Mouse (Mus musculus) kidney, adult 2 months (tissue): Measurements from ENCODE around the gene Prss48. TPM values are rescaled to one million over a fixed set of nuclear protein-coding genes. Genes with fewer than 3 reads are reported as not detected.

Experiments used
- DNase-seq: peaks from one replicate; pipeline ENCODE4 v3.0.0; 2021
- H3K27ac ChIP-seq: fragments of 200-500 bp; 2 replicates; pipeline ENCODE4 v1.5.1; 2012; ENCODE audit warnings: low read depth, low read length, control low read depth, inconsistent platforms; ENCODE audit not compliant: insufficient read depth
- H3K27me3 ChIP-seq: fragments of 200-500 bp; replicated peaks from 2 replicates; pipeline ENCODE4 v1.6.1; 2012; ENCODE audit warnings: mild to moderate bottlenecking, moderate library complexity, low read length, inconsistent platforms; ENCODE audit not compliant: control insufficient read depth, insufficient read depth
- H3K36me3 ChIP-seq: fragments of 200-500 bp; 2 replicates; pipeline ENCODE4 v1.6.1; 2012; ENCODE audit warnings: mild to moderate bottlenecking, moderate library complexity, low read length, inconsistent platforms; ENCODE audit not compliant: control insufficient read depth, insufficient read depth
- H3K4me1 ChIP-seq: fragments of 200-500 bp; 2 replicates; pipeline ENCODE4 v1.6.1; 2011; ENCODE audit warnings: low read length; ENCODE audit not compliant: control insufficient read depth, insufficient read depth
- H3K4me3 ChIP-seq: fragments of 200-500 bp; 2 replicates; pipeline ENCODE4 v1.5.1; 2011; ENCODE audit warnings: mild to moderate bottlenecking, low read depth, low read length, control low read depth; ENCODE audit not compliant: insufficient read depth
- CTCF ChIP-seq: fragments of 200-500 bp; conservative IDR thresholded peaks from 2 replicates; pipeline ENCODE4 v1.5.1; 2011; ENCODE audit warnings: low read depth, mild to moderate bottlenecking, control low read depth, low read length, moderate library complexity, mixed read lengths; ENCODE audit not compliant: insufficient read depth, insufficient read length
- POLR2A ChIP-seq: fragments of 200-500 bp; IDR thresholded peaks from one replicate; pipeline ENCODE4 v1.6.1; 2011; ENCODE audit warnings: low read depth, low read length, control low read depth
- WGBS: fragments of 180-500 bp; shearing (Covaris S2); methylation state at CpG from one replicate; pipeline ENCODE4 v1.1.7; 2018; 5-methylcytosine and 5-hydroxymethylcytosine counted together
- polyA plus RNA-seq: library from polyadenylated mRNA; depleted of rRNA; stranded (reverse); fragments of >200 nt; gene quantifications from 2 replicates; pipeline ENCODE4 v1.2.3, GENCODE M21; 2012

The Prss48 gene
- polyA plus RNA-seq, 1 experiment = not detected

DNA sequence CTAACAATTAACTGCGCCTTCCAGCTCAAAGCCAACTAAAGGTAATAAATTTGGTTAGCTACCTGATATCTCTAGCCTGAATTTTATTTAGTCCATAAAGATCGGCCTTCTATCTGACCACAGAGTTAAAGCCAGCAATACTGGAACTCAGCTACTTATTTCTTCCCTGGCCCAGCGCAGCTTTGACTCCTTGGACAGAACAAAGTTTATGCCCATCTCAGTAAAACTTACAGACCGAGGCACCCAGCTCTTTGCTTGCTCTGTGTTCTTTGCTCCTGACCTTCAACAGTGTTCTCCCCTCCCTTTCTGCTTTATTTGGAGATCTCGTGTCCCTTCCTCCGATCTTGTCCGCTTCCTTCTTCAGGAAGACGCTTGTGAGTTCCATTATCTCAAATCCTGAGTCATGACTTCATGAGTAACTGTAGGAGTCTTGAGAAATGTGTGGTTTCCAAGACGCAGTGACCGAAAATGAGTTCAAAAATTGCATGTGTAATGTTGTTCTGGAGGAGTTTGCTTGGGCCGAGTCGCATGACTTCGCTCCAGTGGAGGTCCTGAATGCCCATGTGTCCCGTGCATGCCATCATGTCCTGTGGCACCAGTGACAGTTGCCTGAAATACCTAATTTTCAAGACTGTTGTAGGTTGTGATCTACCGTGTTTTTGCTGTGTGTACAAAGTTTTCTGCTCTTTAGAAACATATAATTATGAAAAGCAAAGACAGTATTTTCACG is 18.8 kb upstream of the Prss48 start:
- no peak for DNase-seq
- 67% methylated on average over 16 of the region's 16 CpGs for WGBS
- Histone ChIP-seq H3K4me1 (no peaks in the 10 kb centered on the region; the same call in 1 of the 2 replicates), H3K27ac (peak overlapping the region; percentile 30; the same call in 1 of the 2 replicates), H3K27me3 (no peaks in the 10 kb centered on the region), H3K4me3 (no peak overlapping the region), H3K36me3 (no peaks in the 10 kb centered on the region)
- TF ChIP-seq CTCF (no peak), POLR2A (no peak)

GRCm38 (mm10) chr3:86017484-86017883 is 15.2 kb upstream of the Prss48 start:
- H3K4me3 ChIP-seq = no peak overlapping the region
- H3K27me3 ChIP-seq = no peaks in the 10 kb centered on the region
- H3K4me1 ChIP-seq = peaks cover 12% of the 10 kb centered on the region; the same call in 1 of the 2 replicates
- TF ChIP-seq POLR2A (no peak), CTCF (no peak)
- H3K36me3 ChIP-seq = no peaks in the 10 kb centered on the region
- DNase-seq = no peak
- no peak overlapping the region for H3K27ac ChIP-seq
- 72% methylated on average over 8 of the region's 8 CpGs for WGBS

- no peak for DNase-seq
- H3K4me1 ChIP-seq = peaks cover 16% of the 10 kb centered on the region; the same call in 1 of the 2 replicates
- no peak overlapping the region for H3K27ac ChIP-seq
- H3K36me3 ChIP-seq = no peaks in the 10 kb centered on the region
- H3K27me3 ChIP-seq = no peaks in the 10 kb centered on the region
- no peak overlapping the region for H3K4me3 ChIP-seq
- WGBS = 68% methylated on average over 1 of the region's 1 CpGs
- no peak for TF ChIP-seq POLR2A
- no peak for TF ChIP-seq CTCF
These were observed 14.7 kb upstream of the Prss48 start for GRCm38 (mm10) chr3:86016965-86017364.

- WGBS = 48% methylated on average over 10 of the region's 10 CpGs
- Histone ChIP-seq H3K4me1 (peaks cover 28% of the 10 kb centered on the region), H3K4me3 (no peak overlapping the region), H3K27me3 (no peaks in the 10 kb centered on the region), H3K36me3 (no peaks in the 10 kb centered on the region), H3K27ac (no peak overlapping the region)
- TF ChIP-seq CTCF (no peak), POLR2A (no peak)
- peak; percentile 47 for DNase-seq
These were observed 11.5 kb upstream of the Prss48 start for GRCm38 (mm10) chr3:86013837-86014236.

- TF ChIP-seq POLR2A = no peak
- TF ChIP-seq CTCF = no peak
- Histone ChIP-seq H3K27ac (peak overlapping the region; percentile 62; the same call in 1 of the 2 replicates), H3K36me3 (no peaks in the 10 kb centered on the region), H3K4me3 (no peak overlapping the region), H3K27me3 (no peaks in the 10 kb centered on the region), H3K4me1 (peaks cover 28% of the 10 kb centered on the region)
- peak; percentile 71 for DNase-seq
- 37% methylated on average over 3 of the region's 3 CpGs for WGBS
These were observed 9.5 kb upstream of the Prss48 start for GRCm38 (mm10) chr3:86011833-86012232.

- H3K27ac ChIP-seq = peak overlapping the region; percentile 62; the same call in 1 of the 2 replicates
- peaks cover 28% of the 10 kb centered on the region for H3K4me1 ChIP-seq
- no peaks in the 10 kb centered on the region for H3K36me3 ChIP-seq
- no peak overlapping the region for H3K4me3 ChIP-seq
- TF ChIP-seq CTCF = no peak
- TF ChIP-seq POLR2A = no peak
- DNase-seq = no peak
- 49% methylated on average over 6 of the region's 6 CpGs for WGBS
- no peaks in the 10 kb centered on the region for H3K27me3 ChIP-seq
These were observed 9.1 kb upstream of the Prss48 start for GRCm38 (mm10) chr3:86011373-86011772.

DNA sequence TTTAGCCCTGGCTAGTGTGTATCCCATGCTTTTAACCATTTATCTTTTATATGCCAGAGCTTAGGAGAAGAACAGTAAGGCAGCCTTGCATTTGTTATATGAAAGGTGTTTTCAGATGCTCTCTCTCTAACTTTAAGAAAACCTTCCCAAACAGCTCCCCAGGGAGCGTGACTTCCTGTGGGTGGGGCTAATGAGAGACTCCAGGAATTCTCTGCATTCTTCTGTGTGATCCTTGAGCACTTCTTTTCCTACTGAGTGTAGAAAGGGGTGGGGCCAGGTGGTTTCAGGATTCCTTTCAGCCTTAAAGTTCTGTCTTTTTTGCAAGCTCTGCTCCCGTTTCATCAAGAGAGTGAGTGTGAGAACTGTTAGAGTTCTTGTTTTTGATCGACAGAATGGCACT is 8.3 kb upstream of the Prss48 start:
- Histone ChIP-seq H3K4me1 (peaks cover 28% of the 10 kb centered on the region), H3K27ac (no peak overlapping the region), H3K36me3 (no peaks in the 10 kb centered on the region), H3K4me3 (no peak overlapping the region), H3K27me3 (no peaks in the 10 kb centered on the region)
- WGBS = 56% methylated on average over 3 of the region's 3 CpGs
- DNase-seq = peak; percentile 26
- TF ChIP-seq POLR2A (no peak), CTCF (no peak)
